In genomic region chr4:66414778-66415177, GRCm38 (mm10) we compare ENCODE assay signal across 20 mouse cellular contexts. TPM values are rescaled to one million over a fixed set of nuclear protein-coding genes. Genes with fewer than 3 reads are reported as not detected.
DNase-seq lines count a peak whose midpoint lies in the region; ATAC-seq and TF ChIP-seq lines count a peak whose summit lies in the region.
"Had no signal": no experiment of that assay in that cellular context is flagged by ENCODE, and none has a peak within 500 bp of the region (broad histone marks: within the 10 kb centered on the region; RNA-seq: fewer than 3 reads in every experiment).

No protein-coding gene starts in this region.

- no peak for TF ChIP-seq CTCF in heart, adult 2 months (IDR thresholded peaks at IDR 0.05)
- TF ChIP-seq CTCF in liver, adult 2 months (IDR thresholded peaks at IDR 0.05; ENCODE audit: low read depth, low read length): no peak
- TF ChIP-seq CTCF in CH12.LX (conservative IDR thresholded peaks at IDR 0.05 in 1 of 2, IDR thresholded peaks at IDR 0.05 in 1 of 2; ENCODE audit: low read depth in 2 of 2, low read length in 2 of 2): no peak

- H3K4me1 ChIP-seq in heart, embryonic 16.5 days (ENCODE audit: control insufficient read depth, insufficient read depth, low read length): no peaks in the 10 kb centered on the region
- no peaks in the 10 kb centered on the region for H3K4me1 ChIP-seq in heart, adult 2 months (ENCODE audit: control insufficient read depth, insufficient read depth, low read length)
- no peaks in the 10 kb centered on the region for H3K4me1 ChIP-seq in liver, adult 2 months (ENCODE audit: control insufficient read depth, insufficient read depth, low read length)
- H3K4me1 ChIP-seq in liver, embryonic 11.5 days (replicated peaks; ENCODE audit: control insufficient read depth, insufficient read depth, low read length): no peaks in the 10 kb centered on the region
- no peaks in the 10 kb centered on the region for H3K4me1 ChIP-seq in CH12.LX (ENCODE audit: control insufficient read depth in 1 of 2, insufficient read depth in 2 of 2)
- H3K4me1 ChIP-seq: limb, embryonic 15.5 days had no signal

- no peak for TF ChIP-seq EP300 in heart, adult 2 months (IDR thresholded peaks at IDR 0.05; ENCODE audit: insufficient read depth, low read depth, low read length)
- TF ChIP-seq EP300 in CH12.LX (IDR thresholded peaks at IDR 0.05; ENCODE audit: low read length): no peak

- H3K4me3 ChIP-seq in heart, embryonic 16.5 days (ENCODE audit: low read length): no peak overlapping the region
- H3K4me3 ChIP-seq in heart, adult 2 months: no peak overlapping the region
- H3K4me3 ChIP-seq in liver, adult 2 months (ENCODE audit: insufficient read depth, low read depth, low read length): 0 out of 2 replicates have a peak overlapping the region, but pooled peaks have one; percentile 1
- no peak overlapping the region for H3K4me3 ChIP-seq in liver, embryonic 11.5 days (ENCODE audit: low read depth, low read length)
- no peak overlapping the region for H3K4me3 ChIP-seq in CH12.LX (replicated peaks in 1 of 3; ENCODE audit: low read depth in 2 of 3, low read length in 2 of 3, poor library complexity in 1 of 3)
- H3K4me3 ChIP-seq: forebrain, embryonic 12.5 days; limb, embryonic 15.5 days; midbrain, embryonic 10.5 days; neural tube, embryonic 13.5 days had no signal

- dilution Hi-C loops in CH12.LX (cut with MboI; ENCODE audit: extremely low pct_ligation_motif_present, extremely low pct_unique_long_range_greater_than_20kb, low sequenced_read_pairs): no loop called here

- H3K9ac ChIP-seq in heart, embryonic 16.5 days (ENCODE audit: low read length): no peak overlapping the region
- H3K9ac ChIP-seq in heart, adult 2 months (ENCODE audit: low read depth, low read length): no peak overlapping the region
- H3K9ac ChIP-seq in liver, adult 2 months (ENCODE audit: low read depth, low read length): no peak overlapping the region
- H3K9ac ChIP-seq in liver, embryonic 11.5 days (ENCODE audit: low read depth, low read length): no peak overlapping the region
- no peak overlapping the region for H3K9ac ChIP-seq in CH12.LX (ENCODE audit: insufficient read depth, low read depth)
- H3K9ac ChIP-seq: forebrain, embryonic 12.5 days; limb, embryonic 15.5 days; neural tube, embryonic 13.5 days had no signal

- no peak for ATAC-seq in heart, embryonic 16.5 days (replicated peaks; ENCODE audit: extremely low read depth, insufficient read depth, low FRiP score)
- no peak for ATAC-seq in liver, embryonic 11.5 days (replicated peaks; ENCODE audit: low FRiP score)
- ATAC-seq in cerebellum, adult (ENCODE audit: insufficient number of reproducible peaks, low FRiP score, low TSS enrichment): no peak
- ATAC-seq: hindbrain, postnatal 0 days had no signal

- H3K9me3 ChIP-seq in heart, embryonic 16.5 days (replicated peaks; ENCODE audit: control insufficient read depth, low read length): no peaks in the 10 kb centered on the region
- no peaks in the 10 kb centered on the region for H3K9me3 ChIP-seq in liver, embryonic 11.5 days (ENCODE audit: control insufficient read depth, low read length)
- peaks cover 41% of the 10 kb centered on the region for H3K9me3 ChIP-seq in CH12.LX (replicated peaks; ENCODE audit: low read length)
- H3K9me3 ChIP-seq: forebrain, embryonic 12.5 days; limb, embryonic 15.5 days; midbrain, embryonic 10.5 days; neural tube, embryonic 13.5 days had no signal

- H3K27me3 ChIP-seq in heart, embryonic 16.5 days (ENCODE audit: control insufficient read depth, insufficient read depth, low read length): no peaks in the 10 kb centered on the region
- H3K27me3 ChIP-seq in heart, adult 2 months (ENCODE audit: control insufficient read depth, insufficient read depth, low read length): no peaks in the 10 kb centered on the region
- no peaks in the 10 kb centered on the region for H3K27me3 ChIP-seq in liver, adult 2 months (ENCODE audit: control insufficient read depth, insufficient read depth, low read length)
- H3K27me3 ChIP-seq in liver, embryonic 11.5 days (replicated peaks; ENCODE audit: control insufficient read depth, insufficient read depth, low read length): no peaks in the 10 kb centered on the region
- no peaks in the 10 kb centered on the region for H3K27me3 ChIP-seq in CH12.LX (replicated peaks)
- H3K27me3 ChIP-seq: forebrain, embryonic 12.5 days; limb, embryonic 15.5 days; neural tube, embryonic 13.5 days had no signal

- in situ Hi-C loops in CH12.LX (cut with MboI; ENCODE audit: low pct_ligation_motif_present, low pct_unique_long_range_greater_than_20kb, low sequenced_read_pairs): no loop called here

- no peak overlapping the region for H3K27ac ChIP-seq in heart, embryonic 16.5 days (ENCODE audit: low read length)
- no peak overlapping the region for H3K27ac ChIP-seq in heart, adult 2 months
- no peak overlapping the region for H3K27ac ChIP-seq in liver, adult 2 months (replicated peaks; ENCODE audit: insufficient read depth, low read depth, low read length)
- H3K27ac ChIP-seq in liver, embryonic 11.5 days (ENCODE audit: low read depth, low read length): no peak overlapping the region
- H3K27ac ChIP-seq in CH12.LX (ENCODE audit: insufficient read depth, low read depth): no peak overlapping the region
- H3K27ac ChIP-seq: forebrain, embryonic 12.5 days; hindbrain, postnatal 0 days; limb, embryonic 15.5 days; midbrain, embryonic 10.5 days; neural tube, embryonic 13.5 days had no signal

- H3K4me2 ChIP-seq in heart, embryonic 16.5 days (ENCODE audit: low read depth, low read length): peak overlapping the region; percentile 3; the same call in 1 of the 2 replicates
- H3K4me2 ChIP-seq in liver, embryonic 11.5 days: no peak overlapping the region
- H3K4me2 ChIP-seq in CH12.LX (ENCODE audit: insufficient read depth, low read depth, poor library complexity, severe bottlenecking): no peak overlapping the region
- H3K4me2 ChIP-seq: forebrain, embryonic 12.5 days; limb, embryonic 15.5 days; neural tube, embryonic 13.5 days had no signal

- no peak for DNase-seq in heart, adult 2 months
- DNase-seq in liver, adult 2 months (ENCODE audit: extremely low read depth, low read depth, low spot score): no peak
- DNase-seq in liver, embryonic 11.5 days (ENCODE audit: low spot score): no peak
- DNase-seq in CH12.LX (ENCODE audit: extremely low read depth): no peak
- peak; percentile 51 for DNase-seq in retina, postnatal 1 day
- no peak for DNase-seq in spleen, postnatal 14 days (ENCODE audit: low spot score in 2 of 2)
- DNase-seq: cerebellum, postnatal 14 days; gastrocnemius, postnatal 25 days; heart, postnatal 4 days; kidney, postnatal 25 days; layer of hippocampus, adult 9-11 months; lung, adult 18-20 months; right cerebral cortex, postnatal 4 days had no signal

- TF ChIP-seq RAD21 in CH12.LX (IDR thresholded peaks at IDR 0.05; ENCODE audit: low read depth, low read length): no peak

- no peaks in the 10 kb centered on the region for H3K36me3 ChIP-seq in heart, embryonic 16.5 days (ENCODE audit: control insufficient read depth, insufficient read depth)
- no peaks in the 10 kb centered on the region for H3K36me3 ChIP-seq in heart, adult 2 months (ENCODE audit: control insufficient read depth, insufficient read depth, low read length)
- no peaks in the 10 kb centered on the region for H3K36me3 ChIP-seq in liver, adult 2 months (ENCODE audit: control insufficient read depth, insufficient read depth, low read length)
- no peaks in the 10 kb centered on the region for H3K36me3 ChIP-seq in liver, embryonic 11.5 days (ENCODE audit: control insufficient read depth, insufficient read depth, low read length)
- no peaks in the 10 kb centered on the region for H3K36me3 ChIP-seq in CH12.LX (replicated peaks in 1 of 2; ENCODE audit: control insufficient read depth in 1 of 2, insufficient read depth in 1 of 2, low read length in 1 of 2)
- H3K36me3 ChIP-seq: forebrain, embryonic 12.5 days; limb, embryonic 15.5 days; midbrain, embryonic 10.5 days; neural tube, embryonic 13.5 days had no signal

- 61% methylated on average over 8 of the region's 8 CpGs for WGBS in heart, embryonic 16.5 days
- 59% methylated on average over 8 of the region's 8 CpGs for WGBS in heart, adult 2 months
- WGBS in liver, adult 2 months: 65% methylated on average over 8 of the region's 8 CpGs
- WGBS in liver, embryonic 11.5 days: 72% methylated on average over 8 of the region's 8 CpGs

- no peak for TF ChIP-seq POLR2A in heart, adult 2 months (IDR thresholded peaks at IDR 0.05; ENCODE audit: insufficient read depth, low read depth, low read length)
- no peak for TF ChIP-seq POLR2A in liver, adult 2 months (IDR thresholded peaks at IDR 0.05; ENCODE audit: extremely low read depth, insufficient read depth, low read length)
- no peak for TF ChIP-seq POLR2A in CH12.LX (IDR thresholded peaks at IDR 0.05; ENCODE audit: low read depth, low read length)

- intact Hi-C loops in heart, adult 2 months (cut with DNase I): no loop called here

- no peaks in the 10 kb centered on the region for H3K79me2 ChIP-seq in heart, adult 2 months (replicated peaks; ENCODE audit: control insufficient read depth, insufficient read depth, low read length)
- H3K79me2 ChIP-seq in liver, adult 2 months (ENCODE audit: control insufficient read depth, insufficient read depth, low read length): no peaks in the 10 kb centered on the region
- H3K79me2 ChIP-seq in CH12.LX (replicated peaks; ENCODE audit: control insufficient read depth, extremely low read depth, insufficient read depth, poor library complexity, severe bottlenecking): no peaks in the 10 kb centered on the region

TF ChIP-seq in CH12.LX, 34 proteins besides CTCF, POLR2A, EP300 and RAD21:
- no peak for TF ChIP-seq JUND (conservative IDR thresholded peaks at IDR 0.05; ENCODE audit: low read depth, low read length)
- TF ChIP-seq MAFK (IDR thresholded peaks at IDR 0.05; ENCODE audit: insufficient replicate concordance, low read length): 0 out of 2 replicates have a peak, but pooled peaks have one; percentile 35

RNA-seq across cellular contexts. Expression of gene Astn2, which starts 10.4 kb away (rescaled TPM):
- polyA plus RNA-seq in heart, embryonic 16.5 days (2015; fragmentation: Nextera tagmentation; extraction: Ambion mirVana): 0.14 and 0.47 TPM in 2 replicates
- under 1 TPM; 0.50 to 0.78 TPM for total RNA-seq in heart, adult 2 months (2021)
- 0.90 and 1.1 TPM in 2 replicates for polyA plus RNA-seq in heart, adult 2 months (2012; rRNA removed)
- 1.2 and 1.3 TPM in 2 replicates for total RNA-seq in liver, adult 2 months (2014; rRNA removed)
- 0.52 and 0.77 TPM in 2 replicates for polyA plus RNA-seq in liver, adult 2 months (2012; rRNA removed)
- polyA plus RNA-seq in liver, embryonic 11.5 days (2014; fragmentation: Nextera tagmentation; extraction: Ambion mirVana): 0.05 and 0.09 TPM in 2 replicates
- total RNA-seq in CH12.LX (2012; rRNA removed): not detected in 2 replicates
- total RNA-seq in CH12.LX (2014; rRNA removed): not detected in 2 replicates
- polyA plus RNA-seq in CH12.LX (2012; ENCODE audit: insufficient read length, low read depth): not detected in 2 replicates
